Mouse (Mus musculus) cerebellum, adult 2 months (tissue): ENCODE results near the gene Bbx. TPM values are rescaled to one million over a fixed set of nuclear protein-coding genes. Genes with fewer than 3 reads are reported as not detected.
A peak's percentile ranks its signal among the peaks of the same experiment; 100 is the strongest.

ENCODE experiments used
- DNase-seq, 2 experiments: peaks; one replicate each; pipeline ENCODE4 v3.0.0; 2021
- H3K27ac ChIP-seq: fragments of 200-500 bp; 2 replicates; pipeline ENCODE4 v1.5.1; 2012; ENCODE audit warnings: low read length, control low read depth, inconsistent platforms; ENCODE audit not compliant: insufficient read depth
- H3K27me3 ChIP-seq: fragments of 200-500 bp; 2 replicates; pipeline ENCODE4 v1.6.1; 2012; ENCODE audit warnings: inconsistent platforms, mild to moderate bottlenecking, low read length, moderate library complexity; ENCODE audit not compliant: control insufficient read depth, insufficient read depth
- H3K4me1 ChIP-seq: fragments of 200-500 bp; 2 replicates; pipeline ENCODE4 v1.6.1; 2011; ENCODE audit warnings: low read length; ENCODE audit not compliant: control insufficient read depth, insufficient read depth
- H3K4me3 ChIP-seq: fragments of 200-500 bp; replicated peaks from 2 replicates; pipeline ENCODE3; 2011; ENCODE audit warnings: mild to moderate bottlenecking, low read depth, low read length, control low read depth; ENCODE audit not compliant: insufficient read depth
- CTCF ChIP-seq: fragments of 200-500 bp; IDR thresholded peaks from 2 replicates; pipeline ENCODE4 v1.5.1; 2011; ENCODE audit warnings: low read depth, mild to moderate bottlenecking, control low read depth, low read length, moderate library complexity, borderline replicate concordance; ENCODE audit not compliant: insufficient read depth
- POLR2A ChIP-seq: fragments of 200-500 bp; IDR thresholded peaks from 2 replicates; pipeline ENCODE4 v1.6.1; 2011; ENCODE audit warnings: low read length, control low read depth, borderline replicate concordance; ENCODE audit not compliant: insufficient read depth
- WGBS: fragments of 180-500 bp; shearing (Covaris S2); methylation state at CpG from one replicate; pipeline ENCODE4 v1.1.7; 2018; 5-methylcytosine and 5-hydroxymethylcytosine counted together
- polyA plus RNA-seq: library from polyadenylated mRNA; depleted of rRNA; stranded (reverse); fragments of >200 nt; gene quantifications from 2 replicates; pipeline ENCODE4 v1.2.3, GENCODE M21; 2012; rRNA removed

Gene Bbx
- polyA plus RNA-seq, 1 experiment: 12.0 TPM

DNA sequence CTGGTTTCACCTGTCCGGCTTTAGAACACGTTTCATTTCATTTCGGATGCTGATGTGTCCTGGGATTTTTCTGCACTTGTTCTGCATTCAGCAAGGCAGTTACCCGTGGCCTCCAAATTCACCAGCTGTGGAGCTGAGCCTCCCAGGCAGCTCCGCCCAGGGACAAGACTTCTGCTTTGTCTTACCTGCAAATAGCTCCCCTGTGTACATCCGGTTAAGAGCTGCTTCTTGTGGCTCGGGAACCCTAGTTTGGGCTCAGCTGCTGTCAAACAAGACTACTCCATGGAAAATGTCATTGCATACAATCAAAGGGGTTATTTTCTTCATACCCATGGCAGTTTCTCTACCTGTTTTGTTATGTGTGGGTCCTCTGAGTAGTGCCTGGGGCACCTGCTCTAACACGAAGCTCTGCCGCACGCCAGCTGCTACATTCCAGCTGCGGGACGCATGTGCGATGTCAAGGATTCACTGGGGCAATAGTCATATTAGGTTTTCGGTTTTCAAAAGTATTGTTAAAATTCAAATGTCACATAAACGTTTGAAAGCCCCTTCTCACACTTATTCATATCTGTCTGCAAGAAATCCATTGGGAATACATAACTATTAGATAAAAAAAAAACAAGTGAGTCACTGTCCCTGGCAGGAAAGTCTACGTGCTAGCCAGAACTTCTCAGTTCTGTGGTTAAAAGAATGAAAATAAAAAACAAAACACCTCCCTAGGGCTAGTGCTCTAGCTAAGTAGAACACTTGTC, 264.8 kb downstream of the Bbx start:
- H3K4me3 ChIP-seq: no peak overlapping the region
- 82% methylated on average over 16 of the region's 16 CpGs for WGBS
- no peak for TF ChIP-seq CTCF
- TF ChIP-seq POLR2A: no peak
- no peaks in the 10 kb centered on the region for H3K4me1 ChIP-seq
- no peaks in the 10 kb centered on the region for H3K27me3 ChIP-seq
- H3K27ac ChIP-seq: no peak overlapping the region
- no peak for DNase-seq

DNA sequence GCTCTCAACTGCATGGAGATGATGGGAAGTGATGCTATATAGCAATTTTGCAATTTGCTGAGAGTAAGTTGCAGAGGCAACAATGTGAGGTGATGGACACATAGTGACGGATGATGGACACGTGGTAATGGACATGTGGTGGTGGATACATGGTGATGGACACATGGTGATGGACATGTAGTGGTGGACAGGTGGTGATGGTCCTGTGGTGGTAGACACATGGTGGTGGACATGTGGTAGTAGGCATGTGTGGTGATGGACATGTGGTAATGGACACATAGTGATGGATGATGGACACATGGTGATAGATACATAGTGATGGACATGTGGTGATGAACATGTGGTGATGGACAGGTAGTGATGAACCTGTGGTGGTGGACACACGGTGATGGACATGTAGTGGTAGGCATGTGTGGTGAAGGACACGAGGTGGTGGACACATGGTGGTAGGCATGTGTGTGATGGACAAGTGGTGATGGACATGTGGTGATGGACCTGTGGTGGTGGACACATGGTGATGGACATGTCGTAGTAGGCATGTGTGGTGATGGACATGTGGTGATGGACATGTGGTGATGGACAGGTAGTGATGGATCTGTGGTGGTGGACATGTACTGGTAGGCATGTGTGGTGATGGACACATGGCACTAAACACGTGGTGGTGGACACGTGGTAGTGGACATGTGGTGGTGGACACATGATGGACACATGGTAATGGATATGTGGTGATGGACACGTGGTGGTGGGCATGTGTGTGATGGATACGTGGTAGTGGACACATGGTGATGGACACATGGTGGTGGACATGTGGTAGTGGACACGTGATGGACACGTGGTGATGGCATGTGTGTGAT, 271.5 kb downstream of the Bbx start:
- no peak overlapping the region for H3K4me3 ChIP-seq
- no peaks in the 10 kb centered on the region for H3K27me3 ChIP-seq
- WGBS: 95% methylated on average over 11 of the region's 11 CpGs
- no peak for DNase-seq
- no peak overlapping the region for H3K27ac ChIP-seq
- TF ChIP-seq CTCF (no peak), POLR2A (no peak)
- no peaks in the 10 kb centered on the region for H3K4me1 ChIP-seq

DNA sequence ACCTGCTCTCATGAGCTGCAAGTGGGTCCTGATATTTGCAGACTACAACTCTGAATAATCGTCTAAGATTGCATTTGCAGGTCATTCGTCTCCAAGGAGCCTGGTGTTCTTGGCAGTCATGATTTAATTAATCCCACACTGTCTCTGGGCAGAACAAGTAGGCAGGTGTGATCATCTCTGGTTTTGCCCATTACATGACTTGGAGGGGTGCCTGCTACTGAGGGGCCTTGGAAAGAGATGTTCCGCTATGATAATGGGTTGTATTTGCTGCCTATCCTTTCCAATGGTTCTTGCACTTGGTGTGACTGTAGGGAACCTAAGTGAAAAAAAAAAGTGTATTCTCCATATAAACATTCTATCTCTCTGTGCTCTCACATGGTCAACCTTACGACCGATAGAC, 273.6 kb downstream of the Bbx start:
- Histone ChIP-seq H3K4me3 (no peak overlapping the region), H3K27ac (no peak overlapping the region), H3K27me3 (no peaks in the 10 kb centered on the region), H3K4me1 (no peaks in the 10 kb centered on the region)
- TF ChIP-seq POLR2A (no peak), CTCF (no peak)
- DNase-seq: no peak
- WGBS: 45% methylated on average over 5 of the region's 5 CpGs

DNA sequence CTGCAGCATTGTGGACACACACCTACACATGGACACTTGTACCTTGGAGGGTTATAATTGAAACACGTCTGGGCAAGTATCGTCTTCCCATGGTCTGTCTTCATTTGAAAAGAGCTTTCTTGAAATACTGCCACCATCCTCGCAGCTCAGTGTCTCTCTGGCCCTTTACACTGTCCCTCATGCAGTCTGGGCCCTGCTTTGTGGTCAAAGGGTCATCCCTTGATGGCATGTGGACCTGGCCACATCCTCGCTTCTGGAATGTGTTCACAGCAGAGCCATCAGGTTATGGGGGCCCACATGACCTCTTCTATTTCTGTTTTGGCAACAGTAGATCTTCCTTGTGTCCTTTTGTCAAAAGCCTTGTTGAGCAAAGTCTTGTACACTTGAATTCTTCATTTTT, 282.6 kb downstream of the Bbx start:
- Histone ChIP-seq H3K4me3 (no peak overlapping the region), H3K27ac (no peak overlapping the region), H3K27me3 (no peaks in the 10 kb centered on the region), H3K4me1 (no peaks in the 10 kb centered on the region)
- no peak for DNase-seq
- 77% methylated on average over 4 of the region's 4 CpGs for WGBS
- TF ChIP-seq POLR2A (no peak), CTCF (no peak)

DNA sequence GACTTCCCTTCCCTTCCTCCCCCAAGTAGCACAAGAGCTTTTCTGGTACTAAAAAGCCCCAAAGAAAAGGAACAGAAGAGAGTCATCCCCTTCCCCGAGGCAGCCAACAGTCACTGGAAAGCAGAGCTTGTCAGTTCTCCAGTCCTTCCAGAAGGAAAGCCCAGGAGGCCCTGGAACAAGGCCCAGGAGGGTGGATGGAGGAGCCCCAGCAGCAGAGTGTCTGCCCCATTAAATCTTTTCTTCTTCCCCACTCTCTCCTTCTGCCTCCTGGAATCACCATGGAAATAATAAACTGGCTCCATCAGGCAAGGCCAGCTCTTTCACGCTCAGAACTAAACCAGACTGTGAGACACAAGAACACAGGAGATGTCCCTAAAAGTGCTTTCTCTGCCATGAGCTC, 284.3 kb downstream of the Bbx start:
- no peaks in the 10 kb centered on the region for H3K27me3 ChIP-seq
- no peak overlapping the region for H3K27ac ChIP-seq
- DNase-seq: peak; percentile 38 to 55
- no peaks in the 10 kb centered on the region for H3K4me1 ChIP-seq
- WGBS: 16% methylated on average over 2 of the region's 2 CpGs
- no peak overlapping the region for H3K4me3 ChIP-seq
- TF ChIP-seq POLR2A (no peak), CTCF (no peak)

Other genes with a start within 250 kb of the Bbx start
- not detected in 2 replicates for gene Ccdc54, start 158.8 kb upstream of the Bbx start, polyA plus RNA-seq